Mouse (Mus musculus) megakaryocyte, embryonic 14.5 days (primary cell): Measurements from ENCODE around the gene Stk32c.

Experiments
- FLI1 ChIP-seq: IDR thresholded peaks from 2 replicates; pipeline ENCODE4 v1.6.1; 2012; ENCODE audit warnings: low read length, inconsistent platforms, mixed read lengths
- GATA1 ChIP-seq: IDR thresholded peaks from 3 replicates; pipeline ENCODE4 v1.6.1; 2012; ENCODE audit warnings: mixed read lengths, low read length, inconsistent platforms, borderline replicate concordance

GRCm38 (mm10) chr7:139143785-139144184 is 69.3 kb downstream of the Stk32c start:
- TF ChIP-seq FLI1 (no peak), GATA1 (no peak)
